Mouse (Mus musculus) central nervous system, embryonic 14 days (tissue): Measurements from ENCODE around the gene Ift22. TPM values are rescaled to one million over a fixed set of nuclear protein-coding genes. Genes with fewer than 3 reads are reported as not detected.

Experiments
- polyA plus RNA-seq: library from polyadenylated mRNA; depleted of rRNA; stranded (reverse); fragments of >200 nt; gene quantifications from 2 replicates; pipeline ENCODE4 v1.2.3, GENCODE M21; 2012; rRNA removed

The Ift22 gene
- polyA plus RNA-seq, result 53.9 and 61.0 TPM in 2 replicates

DNA sequence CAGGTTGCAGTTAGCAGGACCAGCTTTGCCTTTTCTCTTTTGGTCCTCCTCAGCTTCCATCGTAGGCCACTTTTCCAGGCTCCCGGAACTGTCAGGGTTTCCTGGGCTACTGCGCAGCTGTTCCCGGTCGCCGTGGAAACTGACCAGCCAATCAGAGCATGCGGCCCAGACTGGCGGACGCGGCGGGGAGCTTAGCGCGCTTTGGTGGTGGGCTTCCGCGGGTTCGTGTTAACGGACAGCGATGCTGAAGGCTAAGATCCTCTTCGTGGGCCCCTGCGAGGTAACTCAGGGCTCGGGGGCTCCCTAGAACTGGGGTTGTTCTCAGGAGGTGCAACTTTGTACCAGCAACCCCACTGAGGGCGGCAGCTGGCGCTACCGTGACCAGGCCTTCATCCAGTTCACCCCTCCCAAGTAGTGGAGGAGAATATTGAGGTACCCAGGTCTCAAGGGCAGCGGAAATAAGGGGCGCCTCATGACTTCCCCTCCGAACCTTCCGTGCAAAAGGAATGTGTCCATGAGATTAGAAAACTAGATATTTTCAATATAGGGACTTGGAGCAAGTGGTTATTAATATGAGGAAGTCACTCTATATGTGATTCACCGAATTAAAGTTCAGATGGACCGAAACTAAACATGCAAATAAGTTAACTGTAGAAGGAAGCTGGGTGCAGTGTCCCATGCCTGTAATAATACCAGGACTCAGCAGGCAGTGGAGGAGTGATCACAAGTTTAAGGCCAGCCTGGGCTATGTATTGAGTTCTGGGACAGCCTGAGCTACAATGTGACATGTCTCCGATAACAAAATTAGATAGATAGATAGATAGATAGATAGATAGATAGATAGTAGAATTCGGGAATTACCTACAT, at the start of gene Ift22:
Gene Ift22 (plus strand): TSS at position 160 of the 867 bp plus-strand sequence.

DNA sequence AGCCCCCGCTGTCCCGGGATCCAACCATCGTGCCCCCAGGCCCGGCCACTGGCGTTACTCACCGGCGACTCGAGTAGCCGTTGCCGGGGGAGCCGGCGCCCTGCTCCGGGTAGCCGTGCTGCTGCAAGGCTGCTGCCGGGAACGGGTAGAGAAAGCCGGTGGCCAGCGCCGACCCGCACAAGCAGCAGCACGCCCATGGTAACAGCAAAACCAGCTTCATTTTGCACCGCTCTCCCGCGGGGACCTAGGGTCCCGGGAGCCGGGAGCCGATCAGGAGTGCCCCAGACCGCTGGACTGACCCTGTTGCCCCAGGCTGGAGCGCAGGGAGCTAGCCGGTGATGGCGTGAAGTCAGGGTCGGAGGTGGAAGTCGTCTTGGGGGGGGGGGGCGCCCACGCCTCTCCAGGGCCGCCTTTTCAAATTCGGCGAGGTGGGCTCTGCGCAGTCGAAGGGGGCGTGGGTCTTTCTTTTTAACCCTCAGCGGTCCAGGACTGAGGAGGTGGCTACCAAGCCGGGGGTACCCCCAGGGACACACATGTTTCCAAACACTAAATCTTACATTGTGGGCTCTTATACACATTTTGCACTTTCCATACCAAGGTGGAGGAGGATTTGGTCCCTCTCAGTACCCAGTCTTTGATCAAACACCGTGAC, 25.0 kb upstream of the Ift22 start, which contains the start of gene Col26a1:
Gene Col26a1 (minus strand): TSS at position 422 of the 652 bp plus-strand sequence.

DNA sequence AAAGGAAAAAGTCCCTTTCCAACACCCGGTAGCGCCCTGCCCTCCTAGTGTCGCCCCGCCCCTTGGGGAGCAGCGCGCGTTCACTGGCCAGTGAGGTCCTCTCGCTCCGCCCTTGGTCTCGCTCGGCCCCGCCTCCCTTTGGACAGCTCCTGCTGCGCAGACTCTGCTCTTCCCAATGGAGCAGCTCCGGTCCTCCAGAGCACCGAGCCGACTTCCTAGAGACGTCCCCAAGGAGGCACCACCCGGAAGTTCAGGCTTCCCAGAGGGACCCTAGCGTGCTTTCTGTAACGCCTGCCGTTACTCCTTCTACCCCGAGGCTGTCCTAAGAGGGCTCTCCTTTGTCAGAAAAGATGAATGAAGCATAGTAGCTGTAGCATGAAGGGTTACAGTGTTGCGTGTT, 45.1 kb downstream of the Ift22 start, which contains the start of gene Fis1:
Gene Fis1 (plus strand): TSS at position 261 of the 400 bp plus-strand sequence.

Other genes starting within 250 kb of the Ift22 start
- not detected in 2 replicates for gene Myl10, start 215.0 kb upstream of the Ift22 start, polyA plus RNA-seq
- gene Col26a1, start 24.9 kb upstream of the Ift22 start, polyA plus RNA-seq, result 45.7 and 106 TPM in 2 replicates
- 367 and 368 TPM in 2 replicates for gene Fis1, start 45.1 kb downstream of the Ift22 start, polyA plus RNA-seq
- 0.60 and 0.66 TPM in 2 replicates for gene Cldn15, start 58.5 kb downstream of the Ift22 start, polyA plus RNA-seq
- gene Plod3, start 78.9 kb downstream of the Ift22 start, polyA plus RNA-seq, result 87.0 and 99.5 TPM in 2 replicates
- gene Znhit1, start 79.9 kb downstream of the Ift22 start, polyA plus RNA-seq, result 102 TPM in 2 replicates
- 5.2 and 6.8 TPM in 2 replicates for gene Vgf, start 118.2 kb downstream of the Ift22 start, polyA plus RNA-seq
- 178 and 202 TPM in 2 replicates for gene Ap1s1, start 138.0 kb downstream of the Ift22 start, polyA plus RNA-seq
- gene Serpine1, start 164.1 kb downstream of the Ift22 start, polyA plus RNA-seq, result 2.2 and 3.3 TPM in 2 replicates
- 1.8 TPM in 2 replicates for gene Trim56, start 208.1 kb downstream of the Ift22 start, polyA plus RNA-seq
- gene Muc3, start 241.2 kb downstream of the Ift22 start, polyA plus RNA-seq, result not detected in 2 replicates